Mouse (Mus musculus) erythroblast, embryonic 14.5 days (primary cell): ENCODE measurements around the gene Pop5.

Experiments used
- GATA1 ChIP-seq: IDR thresholded peaks from 2 replicates; pipeline ENCODE4 v1.6.1; 2012; ENCODE audit warnings: low read length, inconsistent platforms, mixed read lengths
- TAL1 ChIP-seq: IDR thresholded peaks from 3 replicates; pipeline ENCODE4 v1.6.1; 2012; ENCODE audit warnings: low read length, inconsistent platforms, mixed read lengths

GRCm38 (mm10) chr5:115222485-115222884 lies 13.2 kb upstream of the Pop5 start:
- no peak for TF ChIP-seq GATA1
- no peak for TF ChIP-seq TAL1
